Mouse (Mus musculus) T-helper 2 cell (primary cell): ENCODE measurements around the gene Tex101.
"Not testable (repeated sequence)": the region's sequence is repeated elsewhere in the genome, so short reads cannot be mapped to it uniquely, and the experiment has no call there.

ENCODE experiments used
- in situ Hi-C: fragments of 300-600 bp; cut with MboI, MseI; formaldehyde crosslinking; loops from one replicate; pipeline ENCODE4 v1.15.1; 2025; ENCODE audit warnings: high pct_unique_total_duplicates

Gene Tex101

DNA sequence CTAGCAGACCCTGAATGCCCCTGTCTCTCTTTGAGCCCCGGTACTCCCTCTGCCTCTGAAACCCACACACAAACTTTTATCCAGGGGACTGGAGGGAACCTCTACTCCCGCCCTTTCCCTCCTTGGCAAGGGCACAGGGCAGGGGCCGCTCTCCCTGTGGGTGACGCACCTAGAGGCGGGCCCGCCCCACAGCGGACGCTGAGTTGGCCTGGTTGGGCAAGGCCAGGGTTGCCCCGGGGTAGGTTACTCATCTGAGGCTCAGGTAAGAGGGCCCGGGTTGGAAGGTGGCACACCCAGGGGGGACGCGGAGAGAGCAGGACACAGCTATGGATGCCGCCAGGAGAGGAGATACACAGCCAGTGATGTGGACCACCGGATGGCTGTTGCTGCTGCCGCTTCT lies 40.2 kb downstream of the Tex101 start, which contains the start of gene Lypd3:
Lypd3 (plus strand) TSS at position 287 of the 400 bp plus-strand sequence.
- in situ Hi-C loops = no loop called here

DNA sequence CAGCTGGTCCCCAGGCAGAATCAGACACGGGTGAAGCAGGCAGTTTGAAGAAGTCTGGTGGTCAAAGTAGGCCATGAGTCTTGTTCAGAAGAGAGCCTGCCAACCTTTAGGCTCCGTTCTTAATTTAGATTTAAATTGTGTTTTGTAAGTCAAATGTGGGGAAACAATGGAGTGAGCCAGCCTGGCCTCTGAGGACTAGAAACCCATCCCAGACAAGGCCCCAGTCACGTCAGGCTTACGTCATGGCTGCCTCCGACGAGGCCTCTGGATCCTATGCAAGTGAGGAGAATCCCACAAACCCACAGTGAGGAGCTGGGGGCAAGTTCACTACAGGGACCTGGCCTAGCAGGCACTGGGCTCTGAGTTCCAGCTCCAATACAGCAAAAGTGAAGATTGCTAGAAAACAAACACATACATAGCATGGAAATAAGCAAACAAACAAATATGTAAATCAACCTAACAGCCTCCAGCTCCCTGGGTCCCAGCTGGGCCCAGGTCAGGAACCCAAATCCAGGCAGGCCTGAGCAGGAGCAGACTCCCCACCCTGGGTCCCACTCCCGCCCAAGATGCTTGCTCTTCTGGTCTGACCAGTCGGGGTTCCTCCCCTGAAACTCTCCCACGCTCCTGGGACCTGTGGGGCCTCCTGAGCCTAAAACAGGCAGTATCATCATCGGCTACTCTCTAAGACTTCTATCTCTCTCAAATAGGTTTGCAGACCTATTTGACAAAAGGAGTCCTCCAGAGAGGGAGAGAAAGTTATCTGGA lies 46.2 kb downstream of the Tex101 start:
- in situ Hi-C loops = no loop called here

DNA sequence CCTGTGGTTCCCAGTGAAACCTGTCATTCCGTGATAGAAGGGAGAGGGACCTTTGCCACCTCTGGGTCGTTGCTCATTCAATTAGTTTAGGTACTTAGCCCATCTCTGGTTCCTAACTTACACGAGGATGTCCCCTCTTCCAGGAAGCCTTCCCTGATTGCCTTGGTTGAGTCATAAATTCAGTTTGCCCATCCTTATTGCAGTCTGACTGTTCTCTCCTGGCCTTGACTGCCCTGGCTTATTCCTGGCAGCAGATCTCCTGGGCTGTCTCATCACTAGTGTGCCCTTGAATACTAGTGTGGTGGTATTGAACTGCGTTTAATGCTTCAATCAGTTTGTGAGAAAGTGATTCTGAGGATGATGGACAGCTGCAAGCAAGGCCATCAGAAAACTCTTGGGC lies 46.8 kb downstream of the Tex101 start:
- in situ Hi-C loops = no loop called here

DNA sequence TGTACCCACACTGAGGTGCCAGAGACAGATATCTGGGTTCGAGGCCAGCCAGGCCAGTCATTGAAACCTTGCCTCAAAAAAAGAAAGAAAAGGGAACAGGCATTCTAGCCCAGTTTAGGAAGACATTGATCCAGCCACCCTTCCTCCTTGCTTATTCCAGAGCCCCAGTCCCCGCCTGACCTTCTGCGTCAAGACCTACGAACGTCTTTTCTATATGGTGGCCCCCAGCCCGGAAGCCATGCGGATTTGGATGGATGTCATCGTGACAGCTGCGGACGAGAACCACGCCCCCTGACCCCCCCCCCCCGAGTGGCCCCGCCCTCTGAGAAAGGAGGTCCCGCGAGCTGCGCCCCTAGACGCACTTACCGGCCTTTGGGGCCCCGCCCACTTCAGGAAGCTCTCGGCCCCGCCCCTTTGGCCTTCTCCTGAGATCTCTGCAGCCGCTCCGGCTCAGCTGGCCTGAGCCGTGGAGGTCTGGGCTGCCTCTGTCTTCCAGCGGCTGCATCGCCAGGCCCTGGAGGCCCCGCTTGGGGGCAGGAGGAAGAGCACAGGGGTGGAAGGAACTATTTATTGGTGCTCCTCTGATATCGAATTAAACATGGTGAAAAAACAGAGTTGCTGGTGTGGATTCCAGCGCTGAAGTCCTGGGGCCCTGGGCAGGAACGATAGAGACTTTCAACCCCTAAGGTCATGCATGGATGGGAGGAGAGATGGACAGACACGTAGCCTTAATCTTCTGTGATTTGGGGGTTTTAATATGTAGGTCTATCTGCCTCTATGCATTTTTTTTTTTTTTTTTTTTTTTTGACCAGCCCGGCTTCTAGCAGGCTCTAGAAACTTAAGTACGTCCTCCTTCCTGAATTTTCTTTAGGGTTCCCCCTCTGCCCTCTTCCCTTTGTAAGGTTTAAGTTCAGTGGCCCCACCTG lies 47.5 kb downstream of the Tex101 start:
- in situ Hi-C loops = no loop called here

DNA sequence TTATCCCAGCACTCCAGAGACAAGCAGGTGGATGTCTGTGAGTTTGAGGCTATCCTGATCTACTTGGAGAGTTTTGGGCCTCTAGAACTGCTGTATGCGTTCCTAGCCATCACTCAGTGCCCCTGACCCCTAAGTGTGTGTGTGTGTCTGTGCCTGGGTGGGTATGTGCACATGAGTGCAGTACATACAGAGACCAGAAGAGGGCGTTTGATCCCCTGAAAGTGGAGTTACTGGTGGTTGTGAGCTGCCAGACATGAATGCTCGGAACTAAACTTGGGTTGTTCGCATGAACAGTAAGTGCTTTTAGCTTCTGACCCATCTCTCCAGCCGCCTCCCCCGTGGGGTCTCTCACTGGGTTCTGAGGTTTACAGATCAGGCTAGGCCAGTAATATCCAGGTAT lies 53.5 kb downstream of the Tex101 start:
- in situ Hi-C loops = no loop called here

DNA sequence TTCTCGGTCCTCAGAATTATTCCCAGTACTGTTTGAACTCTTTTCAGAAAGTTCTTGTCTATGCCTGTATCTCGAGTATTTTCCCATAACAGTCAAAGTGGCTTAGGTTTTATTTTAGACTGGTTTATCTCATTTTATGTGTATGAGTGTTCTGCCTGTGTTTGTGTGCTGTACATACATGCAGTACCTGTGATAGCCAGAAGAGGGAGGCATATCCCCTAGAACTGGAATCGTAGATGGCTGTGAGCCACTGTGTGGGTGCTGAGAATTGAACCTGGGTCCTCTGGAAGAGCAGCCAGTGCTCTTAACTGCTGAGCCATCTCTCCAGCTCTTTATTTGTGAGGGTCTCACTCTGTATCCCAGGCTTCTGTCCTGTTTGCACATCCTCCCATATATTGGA lies 55.3 kb downstream of the Tex101 start:
- in situ Hi-C loops = no loop called here

DNA sequence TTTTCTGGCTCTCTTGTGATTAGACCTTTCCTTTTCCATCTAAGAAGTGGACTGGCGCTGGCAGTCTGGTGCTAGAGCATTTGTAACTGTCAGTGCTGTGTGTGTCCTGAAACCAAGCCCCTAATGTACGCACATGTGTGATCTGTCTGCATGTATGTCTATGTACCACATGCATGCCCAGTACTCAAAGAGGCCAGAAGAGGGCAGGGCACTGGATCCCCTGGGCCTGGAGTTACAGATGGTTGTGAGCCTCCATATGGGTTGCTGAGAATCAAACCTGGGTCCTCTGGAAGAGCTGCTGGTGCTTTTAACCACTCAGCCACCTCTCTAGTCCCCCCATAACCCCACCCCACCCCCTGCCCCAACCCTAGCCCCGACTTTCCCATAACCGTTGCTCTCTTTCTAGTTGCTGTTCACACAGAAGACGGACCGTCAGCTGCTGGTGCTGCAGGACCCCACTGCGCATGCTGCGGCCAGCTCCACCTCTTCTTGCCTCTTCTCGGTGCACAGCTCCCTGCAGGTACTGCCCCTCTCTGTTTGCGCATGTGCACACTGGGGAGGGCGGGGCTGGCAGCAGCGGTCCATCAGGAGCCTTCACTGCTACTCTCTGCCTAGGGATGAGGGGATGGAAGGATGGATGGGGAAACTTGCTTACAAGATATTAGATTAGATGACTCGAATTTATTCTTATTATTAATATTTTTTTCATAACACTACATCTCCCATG lies 56.6 kb downstream of the Tex101 start:
- in situ Hi-C loops = no loop called here

DNA sequence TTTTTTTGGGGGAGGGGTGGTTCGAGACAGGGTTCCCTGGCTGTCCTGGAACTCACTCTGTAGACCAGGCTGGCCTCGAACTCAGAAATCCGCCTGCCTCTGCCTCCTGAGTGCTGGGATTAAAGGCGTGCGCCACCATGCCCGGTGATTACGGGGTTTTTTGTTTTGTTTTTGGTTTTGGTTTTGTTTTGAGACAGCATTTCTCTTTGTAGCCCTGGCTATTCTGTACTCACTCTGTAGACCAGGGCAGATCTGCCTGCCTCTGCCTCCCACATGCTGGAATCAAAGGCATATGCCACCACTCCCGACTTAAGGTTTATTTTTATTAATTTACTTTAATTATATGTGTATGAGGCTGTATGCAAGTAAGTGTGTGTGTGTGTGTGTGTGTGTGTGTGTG lies 58.1 kb downstream of the Tex101 start:
- in situ Hi-C loops = not testable (repeated sequence)
